Mouse (Mus musculus): ENCODE measurements around the gene Gm43064. TPM values are rescaled to one million over a fixed set of nuclear protein-coding genes. Genes with fewer than 3 reads are reported as not detected.
"Not testable (repeated sequence)": the region's sequence is repeated elsewhere in the genome, so short reads cannot be mapped to it uniquely, and the experiment has no call there.

Gm43064 gene
- total RNA-seq, 2 experiments from 2014 or later, result 0.31 TPM; not detected in 1

DNA sequence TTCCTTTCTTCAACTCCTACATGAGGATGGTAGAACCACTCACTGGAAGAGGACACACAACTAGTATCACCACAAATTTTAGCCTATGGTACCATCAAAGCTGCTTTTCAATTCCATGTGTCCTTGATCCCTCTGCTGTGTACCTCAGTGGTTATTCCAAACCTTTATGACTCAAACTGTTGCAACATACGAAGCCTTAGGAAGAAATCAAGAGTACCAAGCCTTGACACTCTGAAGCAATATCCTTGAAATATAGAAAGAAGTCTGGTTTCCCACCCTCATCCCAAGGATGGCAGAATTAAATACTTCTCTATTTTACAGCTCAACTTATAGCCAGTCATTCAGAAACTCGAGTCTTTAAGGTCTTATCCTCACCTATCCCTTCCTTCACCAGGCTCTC is 13.0 kb upstream of the Gm43064 start:
- no peak for DNase-seq (ENCODE audit: extremely low spot score in 1 of 2, low spot score in 1 of 2)

GRCm38 (mm10) chr3:103799507-103799906 is 9.9 kb upstream of the Gm43064 start:
- DNase-seq (ENCODE audit: extremely low spot score in 1 of 2, low spot score in 1 of 2), result no peak

GRCm38 (mm10) chr3:103801631-103802531 is 7.5 kb upstream of the Gm43064 start:
- DNase-seq (ENCODE audit: extremely low spot score in 1 of 2, low spot score in 1 of 2), result peak; percentile 12 to 33

DNA sequence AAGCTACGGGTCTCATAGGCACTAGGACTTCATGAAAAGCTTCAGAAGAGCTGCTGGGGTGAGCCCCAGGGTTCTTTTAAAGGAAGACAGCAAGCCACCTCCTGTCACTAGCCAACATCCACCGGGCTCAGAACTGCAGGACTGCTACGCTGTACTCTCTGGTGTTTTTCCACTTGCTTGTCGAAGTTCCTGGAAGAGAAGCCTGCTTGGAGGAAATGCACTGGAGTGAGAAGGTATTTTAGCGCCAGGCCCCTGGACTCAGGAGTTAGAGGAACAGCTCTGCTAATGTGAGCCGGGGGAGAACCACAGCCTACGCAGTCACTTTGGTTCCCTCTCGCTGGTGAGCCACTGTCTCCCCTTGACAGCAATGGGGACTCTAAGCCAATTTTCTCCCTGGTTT is 6.5 kb upstream of the Gm43064 start:
- DNase-seq (ENCODE audit: extremely low spot score in 1 of 2, low spot score in 1 of 2), result no peak

DNA sequence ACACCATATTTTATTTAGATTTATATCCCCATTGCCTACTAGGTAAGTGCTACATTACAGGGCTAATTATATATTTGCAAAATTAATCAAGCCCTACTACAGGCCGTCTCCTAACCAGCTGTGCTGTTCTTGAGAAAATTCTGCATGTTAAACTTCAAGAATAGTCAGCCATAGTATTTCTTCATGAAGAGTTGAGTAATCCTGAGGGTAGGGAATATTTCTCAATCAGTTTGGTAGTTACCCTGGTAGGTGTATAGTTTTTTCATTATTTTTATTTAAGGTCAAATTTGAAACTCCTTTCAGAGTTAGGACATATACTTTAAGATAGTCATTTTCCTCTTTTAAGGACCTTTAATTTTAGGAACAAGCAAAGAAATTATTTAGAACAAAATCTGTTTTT is 3.7 kb upstream of the Gm43064 start:
- no peak for DNase-seq (ENCODE audit: extremely low spot score in 1 of 2, low spot score in 1 of 2)

DNA sequence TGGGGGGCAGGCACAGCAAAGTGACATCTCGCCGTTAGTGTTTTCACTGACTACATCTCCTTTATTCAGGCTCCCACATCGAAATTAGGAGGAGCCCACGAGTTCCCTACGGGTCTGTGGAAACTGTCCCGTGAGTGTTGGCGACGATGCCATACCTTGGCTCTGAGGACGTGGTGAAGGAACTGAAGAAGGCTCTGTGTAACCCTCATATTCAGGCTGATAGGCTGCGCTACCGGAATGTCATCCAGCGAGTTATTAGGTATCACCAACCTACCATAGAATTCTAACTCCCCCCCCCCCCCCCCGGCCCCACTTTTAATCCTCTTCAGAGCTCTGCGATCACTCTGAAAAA is 402 bp downstream of the Gm43064 start:
- DNase-seq (ENCODE audit: extremely low spot score in 1 of 2, low spot score in 1 of 2), result no peak

DNA sequence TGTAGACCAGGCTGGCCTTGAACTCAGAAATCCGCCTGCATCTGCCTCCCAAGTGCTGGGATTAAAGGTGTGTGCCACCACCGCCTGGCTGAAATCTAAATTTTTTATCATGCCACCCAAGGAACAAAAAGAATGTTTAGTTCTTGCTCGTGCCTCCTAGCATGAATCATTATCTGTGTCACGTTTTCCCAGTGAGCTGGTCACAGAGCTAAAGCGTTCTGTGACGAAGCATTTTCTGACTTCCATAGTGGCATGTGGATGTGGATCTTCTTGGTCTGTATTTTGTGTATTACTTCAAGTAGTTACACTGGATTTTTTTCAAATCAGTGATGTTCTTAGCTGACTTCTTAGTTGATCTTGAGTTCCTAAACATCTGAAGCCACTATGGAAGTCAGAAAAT is 1.6 kb downstream of the Gm43064 start:
- no peak for DNase-seq (ENCODE audit: extremely low spot score in 1 of 2, low spot score in 1 of 2)

GRCm38 (mm10) chr3:103827548-103827947 is 18.2 kb downstream of the Gm43064 start:
- no peak for DNase-seq (ENCODE audit: extremely low spot score in 1 of 2, low spot score in 1 of 2)

DNA sequence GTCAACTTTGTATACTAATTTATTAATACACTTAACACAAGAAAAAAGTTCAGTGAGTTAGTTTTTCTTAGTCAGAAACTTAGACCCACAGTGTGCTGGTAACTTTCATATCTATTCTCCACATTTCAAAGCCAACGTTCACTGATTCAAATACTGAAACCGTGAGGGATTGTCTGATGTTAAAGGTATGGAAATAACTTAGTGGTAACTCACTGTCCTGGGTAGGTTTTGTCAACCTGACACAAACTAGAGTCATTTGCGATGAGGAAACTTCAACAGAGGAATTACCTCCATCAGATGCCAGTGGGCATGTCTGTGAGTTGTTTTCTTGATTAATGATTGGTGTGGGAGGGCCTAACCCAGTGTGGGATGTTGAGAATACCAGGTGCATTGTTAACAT is 19.7 kb downstream of the Gm43064 start:
- DNase-seq (ENCODE audit: extremely low spot score in 1 of 2, low spot score in 1 of 2), result no peak

- DNase-seq (ENCODE audit: extremely low spot score in 1 of 2, low spot score in 1 of 2), result not testable (repeated sequence)
These were observed 21.3 kb downstream of the Gm43064 start for GRCm38 (mm10) chr3:103830681-103831080.

GRCm38 (mm10) chr3:103831146-103831545 is 21.8 kb downstream of the Gm43064 start:
- no peak for DNase-seq (ENCODE audit: extremely low spot score in 1 of 2, low spot score in 1 of 2)

DNA sequence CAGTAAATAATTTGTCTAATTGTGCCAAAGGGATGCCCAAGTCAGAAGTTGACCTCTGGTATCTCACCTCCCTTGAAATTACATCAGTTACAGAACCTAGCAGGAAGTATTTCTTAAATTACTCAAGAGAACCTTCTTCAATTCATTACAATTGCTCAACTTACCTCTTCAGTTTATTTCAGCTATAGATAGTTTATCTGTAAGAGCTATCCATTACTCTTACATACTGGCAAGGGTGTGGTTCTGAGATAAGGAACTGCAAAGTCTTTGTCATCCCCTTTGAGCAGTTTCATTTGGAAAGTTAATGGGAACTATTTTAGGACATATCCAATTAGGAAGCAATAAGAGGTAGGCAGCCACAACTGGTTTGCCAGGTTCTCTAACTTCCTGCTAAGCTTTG is 23.1 kb downstream of the Gm43064 start, which contains the start of gene Bcl2l15:
Gene Bcl2l15, plus strand, starts transcription at position 176 of the 400 bp plus-strand sequence.
- DNase-seq (ENCODE audit: extremely low spot score in 1 of 2, low spot score in 1 of 2), result no peak

GRCm38 (mm10) chr3:103834001-103834400 is 24.6 kb downstream of the Gm43064 start:
- no peak for DNase-seq (ENCODE audit: extremely low spot score in 1 of 2, low spot score in 1 of 2)

DNA sequence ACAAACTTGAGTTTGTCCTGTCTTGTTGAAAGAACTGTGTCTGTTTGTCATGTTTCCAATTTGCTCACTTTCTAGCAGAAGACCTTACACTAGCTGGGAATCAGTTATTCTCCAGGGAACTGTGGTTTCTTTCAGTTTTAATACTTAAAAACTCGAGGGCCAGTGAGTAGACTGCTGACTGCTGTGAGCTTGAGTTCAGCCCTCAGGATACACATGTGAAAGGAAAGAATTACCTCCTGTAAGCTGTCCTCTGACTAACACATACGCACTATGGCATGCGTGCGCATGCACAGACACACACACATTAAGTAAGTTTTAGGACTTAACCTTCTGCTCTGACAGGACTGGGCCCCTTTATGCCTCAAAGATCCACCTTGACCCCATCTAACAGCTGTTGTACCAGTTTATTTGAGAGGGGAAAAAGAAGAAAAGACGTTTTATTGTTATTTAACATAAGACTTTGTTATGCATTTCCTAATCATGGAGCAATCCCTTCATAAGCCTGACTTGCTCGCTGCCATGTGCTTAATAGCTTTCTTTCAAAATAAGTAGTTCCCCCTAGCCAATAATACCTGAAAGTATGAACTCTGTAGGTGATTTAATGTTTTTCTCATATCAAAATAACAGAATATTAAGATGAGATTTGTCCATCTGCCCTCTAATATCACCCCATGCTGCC is 26.0 kb downstream of the Gm43064 start:
- DNase-seq (ENCODE audit: extremely low spot score in 1 of 2, low spot score in 1 of 2), result no peak

DNA sequence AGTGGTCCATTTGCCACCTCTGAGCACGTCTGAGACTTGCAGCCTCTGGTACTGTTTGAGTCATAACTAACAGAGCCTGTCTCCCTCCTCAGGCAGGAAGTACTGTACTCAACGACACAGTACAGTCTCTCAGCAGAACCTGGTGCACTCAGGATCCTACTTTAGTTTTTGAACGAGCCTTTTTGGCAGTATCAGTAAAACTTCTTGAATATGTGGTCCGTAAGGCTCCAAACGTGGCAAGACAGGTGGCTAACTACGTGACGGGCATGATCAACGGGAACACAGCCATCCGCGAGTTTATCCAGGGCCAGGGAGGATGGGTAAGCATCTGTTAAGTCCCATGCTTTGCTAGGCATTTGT is 26.6 kb downstream of the Gm43064 start:
- no peak for DNase-seq (ENCODE audit: extremely low spot score in 1 of 2, low spot score in 1 of 2)

DNA sequence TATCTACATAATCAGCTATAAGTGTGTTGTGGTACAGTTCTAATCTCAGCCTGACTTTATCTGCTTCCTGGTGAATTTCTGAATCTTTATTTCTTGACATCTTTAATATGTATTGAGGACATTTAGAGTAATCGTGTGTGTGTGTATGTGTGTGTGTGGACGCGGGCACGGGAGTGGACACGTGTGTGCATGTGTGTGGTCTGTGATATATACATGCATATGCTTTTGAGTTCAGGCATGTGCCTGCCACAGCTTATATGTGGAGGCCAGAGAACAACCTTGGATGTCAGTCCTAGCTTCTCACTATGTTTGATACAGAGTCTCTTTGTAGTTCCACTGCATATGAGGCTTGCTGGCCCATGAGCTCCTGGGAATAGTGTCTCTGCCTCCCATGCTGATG is 27.1 kb downstream of the Gm43064 start:
- no peak for DNase-seq (ENCODE audit: extremely low spot score in 1 of 2, low spot score in 1 of 2)

DNA sequence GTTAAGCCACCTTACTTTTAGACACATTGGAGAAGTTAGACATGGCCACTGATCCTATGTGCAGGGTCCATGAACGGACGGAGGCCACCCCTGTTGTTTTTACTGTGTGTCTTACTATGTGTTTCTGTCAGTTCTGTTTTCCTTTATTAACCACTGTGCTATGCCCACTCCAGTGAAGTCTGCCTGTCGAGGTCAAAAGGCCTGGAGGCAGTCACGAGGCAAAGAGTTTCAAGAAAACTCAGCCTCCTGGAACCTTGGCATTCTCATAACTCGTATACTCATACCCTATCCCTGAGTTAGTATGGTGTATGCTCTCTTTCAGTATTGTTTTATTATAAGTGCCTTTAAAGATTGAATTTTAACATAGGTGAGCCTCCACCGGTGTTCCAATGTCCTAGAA is 30.3 kb downstream of the Gm43064 start:
- DNase-seq (ENCODE audit: extremely low spot score in 1 of 2, low spot score in 1 of 2), result no peak

DNA sequence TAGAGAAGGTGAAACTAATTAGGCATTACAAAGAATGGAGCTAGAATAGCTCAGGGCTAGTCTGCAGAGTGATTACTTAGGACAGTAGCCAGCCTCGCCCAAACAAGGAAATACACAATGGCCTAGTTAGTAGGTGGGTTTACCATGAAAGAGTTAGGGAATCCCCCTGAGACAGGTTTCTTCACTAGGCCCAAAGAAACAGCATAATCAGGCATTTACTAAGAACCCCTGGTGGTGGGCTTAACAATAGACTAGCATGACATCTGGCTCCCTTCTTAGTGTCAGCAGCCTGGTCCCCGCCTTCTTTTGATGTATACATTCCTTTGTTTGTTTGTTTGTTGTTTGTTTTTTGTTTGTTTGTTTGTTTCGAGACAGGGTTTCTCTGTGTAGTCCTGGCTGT is 30.8 kb downstream of the Gm43064 start:
- not testable (repeated sequence) for DNase-seq (ENCODE audit: extremely low spot score in 1 of 2, low spot score in 1 of 2)

- DNase-seq (ENCODE audit: extremely low spot score in 1 of 2, low spot score in 1 of 2), result not testable (repeated sequence)
These were observed 31.6 kb downstream of the Gm43064 start for GRCm38 (mm10) chr3:103840946-103841345.

- peak in 1 of 2 experiments; percentile 22 for DNase-seq (ENCODE audit: extremely low spot score in 1 of 2, low spot score in 1 of 2)
These were observed 41.4 kb downstream of the Gm43064 start for GRCm38 (mm10) chr3:103850644-103851363.

DNA sequence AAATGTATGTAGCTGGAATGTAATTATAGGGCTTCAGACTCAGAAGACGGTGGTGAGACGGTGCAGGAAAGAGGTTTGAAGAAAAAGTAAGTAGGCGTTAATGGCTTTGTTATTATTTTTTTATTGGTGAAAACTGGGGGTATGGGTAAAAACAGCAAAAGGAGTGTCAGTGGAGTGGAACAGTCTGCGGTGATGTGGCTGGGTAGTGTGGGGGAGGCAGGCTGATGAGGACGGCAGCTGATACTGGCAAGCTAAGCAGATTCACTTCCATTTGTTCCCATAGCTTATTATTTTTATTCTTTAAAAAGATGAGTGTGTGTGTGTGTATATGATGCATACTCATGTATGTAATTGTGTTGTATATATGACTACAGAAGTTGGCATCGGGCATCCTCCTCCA is 42.1 kb downstream of the Gm43064 start:
- no peak for DNase-seq (ENCODE audit: extremely low spot score in 1 of 2, low spot score in 1 of 2)

Data from layer of hippocampus, postnatal 25 days (tissue).